Mouse (Mus musculus) lung, embryonic 15.5 days (tissue): ENCODE data around the gene Pex5l. TPM values are rescaled to one million over a fixed set of nuclear protein-coding genes. Genes with fewer than 3 reads are reported as not detected.

Source experiments
- ATAC-seq: fragments of 200-750 bp; cut with Nextera tagmentation; 2 replicates; pipeline ENCODE4 v1.8.0; 2017; ENCODE audit warnings: moderate number of reproducible peaks, borderline replicate concordance; ENCODE audit not compliant: low FRiP score, low TSS enrichment; ENCODE audit errors: extremely low read depth
- H3K27ac ChIP-seq: fragments of 300-500 bp; sonication (generic); 2 replicates; pipeline ENCODE4 v1.5.1; 2015; ENCODE audit warnings: moderate library complexity, mild to moderate bottlenecking, inconsistent platforms
- H3K27me3 ChIP-seq: fragments of 300-500 bp; sonication (generic); 2 replicates; pipeline ENCODE4 v1.6.1; 2015; ENCODE audit warnings: inconsistent platforms
- H3K36me3 ChIP-seq: fragments of 300-500 bp; sonication (generic); 2 replicates; pipeline ENCODE4 v1.6.1; 2015; ENCODE audit warnings: inconsistent platforms
- H3K4me1 ChIP-seq: fragments of 300-500 bp; sonication (generic); 2 replicates; pipeline ENCODE4 v1.6.1; 2015; ENCODE audit warnings: inconsistent platforms
- H3K4me2 ChIP-seq: fragments of 300-500 bp; sonication (generic); 2 replicates; pipeline ENCODE4 v1.6.1; 2015; ENCODE audit warnings: inconsistent platforms, mild to moderate bottlenecking, moderate library complexity
- H3K4me3 ChIP-seq: fragments of 300-500 bp; sonication (generic); 2 replicates; pipeline ENCODE4 v1.5.1; 2015; ENCODE audit warnings: mild to moderate bottlenecking, inconsistent platforms
- H3K9ac ChIP-seq: fragments of 300-500 bp; sonication (generic); 2 replicates; pipeline ENCODE4 v1.6.1; 2015; ENCODE audit warnings: inconsistent platforms
- H3K9me3 ChIP-seq: fragments of 300-500 bp; sonication (generic); 2 replicates; pipeline ENCODE4 v1.6.1; 2016; ENCODE audit warnings: inconsistent platforms
- WGBS: fragments of 180-500 bp; shearing (Covaris S2); methylation state at CpG from one replicate; pipeline ENCODE4 v1.1.7; 2015; 5-methylcytosine and 5-hydroxymethylcytosine counted together
- polyA plus RNA-seq: library from polyadenylated mRNA; unstranded; fragments of >200 nt; fragmentation: Nextera tagmentation; extraction: Ambion mirVana; gene quantifications from 2 replicates; pipeline ENCODE4 v1.2.1, GENCODE M21; 2015

Pex5l gene
- polyA plus RNA-seq, 1 experiment from 2014 or later, result 0.36 TPM

GRCm38 (mm10) chr3:32908400-32908799 is 234.6 kb downstream of the Pex5l start:
- H3K4me3 ChIP-seq, result no peak overlapping the region
- H3K27ac ChIP-seq, result no peak overlapping the region
- H3K27me3 ChIP-seq, result no peaks in the 10 kb centered on the region
- no peak overlapping the region for H3K9ac ChIP-seq
- ATAC-seq, result no peak
- no peaks in the 10 kb centered on the region for H3K9me3 ChIP-seq
- H3K36me3 ChIP-seq, result no peaks in the 10 kb centered on the region
- H3K4me1 ChIP-seq, result no peaks in the 10 kb centered on the region
- H3K4me2 ChIP-seq, result no peak overlapping the region
- 72% methylated on average over 3 of the region's 3 CpGs for WGBS

- H3K9me3 ChIP-seq, result no peaks in the 10 kb centered on the region
- ATAC-seq, result no peak
- no peak overlapping the region for H3K27ac ChIP-seq
- no peaks in the 10 kb centered on the region for H3K27me3 ChIP-seq
- peaks cover 5% of the 10 kb centered on the region; the same call in 1 of the 2 replicates for H3K36me3 ChIP-seq
- WGBS, result 71% methylated on average over 8 of the region's 8 CpGs
- H3K9ac ChIP-seq, result no peak overlapping the region
- H3K4me3 ChIP-seq, result no peak overlapping the region
- no peak overlapping the region for H3K4me2 ChIP-seq
- H3K4me1 ChIP-seq, result no peaks in the 10 kb centered on the region
These were observed 236.9 kb downstream of the Pex5l start for GRCm38 (mm10) chr3:32905850-32906779.

- WGBS, result 54% methylated on average over 1 of the region's 1 CpGs
- H3K27ac ChIP-seq, result no peak overlapping the region
- H3K9me3 ChIP-seq, result no peaks in the 10 kb centered on the region
- no peaks in the 10 kb centered on the region for H3K27me3 ChIP-seq
- no peak overlapping the region for H3K4me3 ChIP-seq
- H3K9ac ChIP-seq, result no peak overlapping the region
- no peak overlapping the region for H3K4me2 ChIP-seq
- H3K4me1 ChIP-seq, result no peaks in the 10 kb centered on the region
- peaks cover 5% of the 10 kb centered on the region; the same call in 1 of the 2 replicates for H3K36me3 ChIP-seq
- ATAC-seq, result no peak
These were observed 238.4 kb downstream of the Pex5l start for GRCm38 (mm10) chr3:32904599-32904998.

GRCm38 (mm10) chr3:32903462-32903861 is 239.6 kb downstream of the Pex5l start:
- H3K27ac ChIP-seq, result no peak overlapping the region

More at GRCm38 (mm10) chr3:32903462-32903861, 239.6 kb downstream of the Pex5l start:
- Histone ChIP-seq H3K9ac (no peak overlapping the region), H3K27me3 (no peaks in the 10 kb centered on the region), H3K36me3 (peaks cover 5% of the 10 kb centered on the region; the same call in 1 of the 2 replicates), H3K4me2 (no peak overlapping the region), H3K4me1 (no peaks in the 10 kb centered on the region), H3K9me3 (no peaks in the 10 kb centered on the region), H3K4me3 (no peak overlapping the region)
- ATAC-seq, result no peak
- 38% methylated on average over 4 of the region's 4 CpGs for WGBS
